Mouse (Mus musculus) kidney, adult 2 months (tissue): ENCODE data around the gene Aig1. TPM values are rescaled to one million over a fixed set of nuclear protein-coding genes. Genes with fewer than 3 reads are reported as not detected.

ENCODE experiments used
- DNase-seq: peaks from one replicate; pipeline ENCODE4 v3.0.0; 2021
- H3K27ac ChIP-seq: fragments of 200-500 bp; 2 replicates; pipeline ENCODE4 v1.5.1; 2012; ENCODE audit warnings: low read depth, low read length, control low read depth, inconsistent platforms; ENCODE audit not compliant: insufficient read depth
- H3K27me3 ChIP-seq: fragments of 200-500 bp; replicated peaks from 2 replicates; pipeline ENCODE4 v1.6.1; 2012; ENCODE audit warnings: mild to moderate bottlenecking, moderate library complexity, low read length, inconsistent platforms; ENCODE audit not compliant: control insufficient read depth, insufficient read depth
- H3K36me3 ChIP-seq: fragments of 200-500 bp; 2 replicates; pipeline ENCODE4 v1.6.1; 2012; ENCODE audit warnings: mild to moderate bottlenecking, moderate library complexity, low read length, inconsistent platforms; ENCODE audit not compliant: control insufficient read depth, insufficient read depth
- H3K4me1 ChIP-seq: fragments of 200-500 bp; 2 replicates; pipeline ENCODE4 v1.6.1; 2011; ENCODE audit warnings: low read length; ENCODE audit not compliant: control insufficient read depth, insufficient read depth
- H3K4me3 ChIP-seq: fragments of 200-500 bp; 2 replicates; pipeline ENCODE4 v1.5.1; 2011; ENCODE audit warnings: mild to moderate bottlenecking, low read depth, low read length, control low read depth; ENCODE audit not compliant: insufficient read depth
- CTCF ChIP-seq: fragments of 200-500 bp; conservative IDR thresholded peaks from 2 replicates; pipeline ENCODE4 v1.5.1; 2011; ENCODE audit warnings: low read depth, mild to moderate bottlenecking, control low read depth, low read length, moderate library complexity, mixed read lengths; ENCODE audit not compliant: insufficient read depth, insufficient read length
- POLR2A ChIP-seq: fragments of 200-500 bp; IDR thresholded peaks from one replicate; pipeline ENCODE4 v1.6.1; 2011; ENCODE audit warnings: low read depth, low read length, control low read depth
- WGBS: fragments of 180-500 bp; shearing (Covaris S2); methylation state at CpG from one replicate; pipeline ENCODE4 v1.1.7; 2018; 5-methylcytosine and 5-hydroxymethylcytosine counted together
- polyA plus RNA-seq: library from polyadenylated mRNA; depleted of rRNA; stranded (reverse); fragments of >200 nt; gene quantifications from 2 replicates; pipeline ENCODE4 v1.2.3, GENCODE M21; 2012

Aig1 gene
- polyA plus RNA-seq, 1 experiment = 68.4 TPM

- TF ChIP-seq POLR2A (no peak), CTCF (no peak)
- Histone ChIP-seq H3K27me3 (no peaks in the 10 kb centered on the region), H3K27ac (no peak overlapping the region), H3K4me1 (no peaks in the 10 kb centered on the region), H3K4me3 (no peak overlapping the region), H3K36me3 (no peaks in the 10 kb centered on the region)
- no peak for DNase-seq
- WGBS = 88% methylated on average over 3 of the region's 3 CpGs
Measured at GRCm38 (mm10) chr10:13675033-13675379, 193.8 kb downstream of the Aig1 start.

- no peak overlapping the region for H3K27ac ChIP-seq
- 93% methylated on average over 7 of the region's 7 CpGs for WGBS
- TF ChIP-seq CTCF (no peak), POLR2A (no peak)
Measured at GRCm38 (mm10) chr10:13674304-13675032, 194.3 kb downstream of the Aig1 start.

GRCm38 (mm10) chr10:13667166-13667696 is 201.5 kb downstream of the Aig1 start:
- Histone ChIP-seq H3K27me3 (no peaks in the 10 kb centered on the region), H3K4me3 (no peak overlapping the region), H3K36me3 (no peaks in the 10 kb centered on the region; the same call in 1 of the 2 replicates), H3K27ac (no peak overlapping the region), H3K4me1 (peaks cover 4% of the 10 kb centered on the region; the same call in 1 of the 2 replicates)
- peak; percentile 51 for DNase-seq
- TF ChIP-seq CTCF = no peak
- no peak for TF ChIP-seq POLR2A
- 45% methylated on average over 10 of the region's 10 CpGs for WGBS

More at GRCm38 (mm10) chr10:13674304-13675032, 194.3 kb downstream of the Aig1 start:
- no peaks in the 10 kb centered on the region for H3K36me3 ChIP-seq
- H3K27me3 ChIP-seq = no peaks in the 10 kb centered on the region
- DNase-seq = no peak
- H3K4me1 ChIP-seq = no peaks in the 10 kb centered on the region
- H3K4me3 ChIP-seq = no peak overlapping the region

- TF ChIP-seq CTCF = no peak
- no peak for TF ChIP-seq POLR2A
- H3K27me3 ChIP-seq = no peaks in the 10 kb centered on the region
- no peak for DNase-seq
- no peaks in the 10 kb centered on the region; the same call in 1 of the 2 replicates for H3K36me3 ChIP-seq
- H3K4me3 ChIP-seq = no peak overlapping the region
- peaks cover 4% of the 10 kb centered on the region; the same call in 1 of the 2 replicates for H3K4me1 ChIP-seq
- no peak overlapping the region for H3K27ac ChIP-seq
Measured at GRCm38 (mm10) chr10:13663476-13663875, 205.3 kb downstream of the Aig1 start.

GRCm38 (mm10) chr10:13659778-13660177 is 209.0 kb downstream of the Aig1 start:
- TF ChIP-seq POLR2A (no peak), CTCF (no peak)
- 52% methylated on average over 2 of the region's 2 CpGs for WGBS
- Histone ChIP-seq H3K4me1 (no peaks in the 10 kb centered on the region), H3K4me3 (no peak overlapping the region), H3K27me3 (no peaks in the 10 kb centered on the region), H3K36me3 (no peaks in the 10 kb centered on the region), H3K27ac (no peak overlapping the region)
- no peak for DNase-seq

GRCm38 (mm10) chr10:13653739-13654462 is 214.9 kb downstream of the Aig1 start:
- no peak for TF ChIP-seq POLR2A
- TF ChIP-seq CTCF = no peak
- H3K4me3 ChIP-seq = no peak overlapping the region
- H3K4me1 ChIP-seq = no peaks in the 10 kb centered on the region
- WGBS = 79% methylated on average over 10 of the region's 10 CpGs
- no peaks in the 10 kb centered on the region for H3K36me3 ChIP-seq
- H3K27ac ChIP-seq = no peak overlapping the region
- no peaks in the 10 kb centered on the region for H3K27me3 ChIP-seq
- no peak for DNase-seq

- TF ChIP-seq POLR2A = no peak
- TF ChIP-seq CTCF = no peak
- H3K36me3 ChIP-seq = no peaks in the 10 kb centered on the region
- no peak overlapping the region for H3K4me3 ChIP-seq
- 83% methylated on average over 7 of the region's 7 CpGs for WGBS
- no peak overlapping the region for H3K27ac ChIP-seq
- no peaks in the 10 kb centered on the region for H3K27me3 ChIP-seq
- H3K4me1 ChIP-seq = no peaks in the 10 kb centered on the region
- no peak for DNase-seq
Measured at GRCm38 (mm10) chr10:13653326-13653725, 215.5 kb downstream of the Aig1 start.
